Mouse (Mus musculus): ENCODE data around the gene Nr3c2. TPM values are rescaled to one million over a fixed set of nuclear protein-coding genes. Genes with fewer than 3 reads are reported as not detected.

Gene Nr3c2
- polyA plus RNA-seq, 1 experiment from 2014 or later: 5.6 TPM

- no peaks in the 10 kb centered on the region for H3K4me1 ChIP-seq (replicated peaks)
- no peaks in the 10 kb centered on the region for H3K27me3 ChIP-seq (replicated peaks)
- ATAC-seq: peak; percentile 96
- no peak overlapping the region for H3K9ac ChIP-seq
- no peak overlapping the region for H3K4me3 ChIP-seq (replicated peaks)
- 66% methylated on average over 3 of the region's 3 CpGs for WGBS
- H3K36me3 ChIP-seq: no peaks in the 10 kb centered on the region
- H3K4me2 ChIP-seq (replicated peaks): no peak overlapping the region
- H3K27ac ChIP-seq: peak overlapping the region; percentile 44; the same call in 1 of the 2 replicates
- no peaks in the 10 kb centered on the region for H3K9me3 ChIP-seq
Observed at GRCm38 (mm10) chr8:76912678-76913077, 13.4 kb downstream of the Nr3c2 start.

GRCm38 (mm10) chr8:76913207-76913606 lies 14.0 kb downstream of the Nr3c2 start:
- no peak overlapping the region for H3K4me2 ChIP-seq (replicated peaks)
- H3K4me1 ChIP-seq (replicated peaks): no peaks in the 10 kb centered on the region
- no peaks in the 10 kb centered on the region for H3K36me3 ChIP-seq
- H3K9ac ChIP-seq: no peak overlapping the region
- peak; percentile 81 for ATAC-seq
- H3K9me3 ChIP-seq: no peaks in the 10 kb centered on the region
- no peaks in the 10 kb centered on the region for H3K27me3 ChIP-seq (replicated peaks)
- WGBS: 62% methylated on average over 4 of the region's 4 CpGs
- no peak overlapping the region for H3K4me3 ChIP-seq (replicated peaks)
- 0 out of 2 replicates have a peak overlapping the region, but pooled peaks have one; percentile 6 for H3K27ac ChIP-seq

GRCm38 (mm10) chr8:76915260-76915659 lies 16.0 kb downstream of the Nr3c2 start:
- no peaks in the 10 kb centered on the region for H3K9me3 ChIP-seq

GRCm38 (mm10) chr8:76919546-76919945 lies 20.3 kb downstream of the Nr3c2 start:
- ATAC-seq: no peak
- H3K27me3 ChIP-seq (replicated peaks): no peaks in the 10 kb centered on the region
- H3K4me3 ChIP-seq (replicated peaks): no peak overlapping the region
- H3K9ac ChIP-seq: no peak overlapping the region
- no peaks in the 10 kb centered on the region for H3K9me3 ChIP-seq
- H3K4me1 ChIP-seq (replicated peaks): no peaks in the 10 kb centered on the region
- no peak overlapping the region for H3K27ac ChIP-seq
- H3K4me2 ChIP-seq (replicated peaks): no peak overlapping the region
- H3K36me3 ChIP-seq: no peaks in the 10 kb centered on the region
- WGBS: 92% methylated on average over 2 of the region's 2 CpGs

More at GRCm38 (mm10) chr8:76915260-76915659, 16.0 kb downstream of the Nr3c2 start:
- Histone ChIP-seq H3K4me3 (replicated peaks) (no peak overlapping the region), H3K9ac (no peak overlapping the region), H3K36me3 (no peaks in the 10 kb centered on the region), H3K4me2 (replicated peaks) (no peak overlapping the region), H3K27me3 (replicated peaks) (no peaks in the 10 kb centered on the region), H3K27ac (no peak overlapping the region), H3K4me1 (replicated peaks) (no peaks in the 10 kb centered on the region)
- ATAC-seq: no peak
- 90% methylated on average over 2 of the region's 2 CpGs for WGBS

GRCm38 (mm10) chr8:76924150-76924549 lies 24.9 kb downstream of the Nr3c2 start:
- Histone ChIP-seq H3K27ac (no peak overlapping the region), H3K9ac (no peak overlapping the region), H3K4me1 (replicated peaks) (no peaks in the 10 kb centered on the region), H3K36me3 (no peaks in the 10 kb centered on the region), H3K4me3 (replicated peaks) (no peak overlapping the region), H3K27me3 (replicated peaks) (no peaks in the 10 kb centered on the region), H3K4me2 (replicated peaks) (no peak overlapping the region), H3K9me3 (no peaks in the 10 kb centered on the region)
- ATAC-seq: no peak
- WGBS: 90% methylated on average over 4 of the region's 4 CpGs

GRCm38 (mm10) chr8:76928326-76928725 lies 29.1 kb downstream of the Nr3c2 start:
- Histone ChIP-seq H3K9me3 (no peaks in the 10 kb centered on the region), H3K9ac (no peak overlapping the region), H3K27ac (no peak overlapping the region), H3K27me3 (replicated peaks) (no peaks in the 10 kb centered on the region), H3K4me2 (replicated peaks) (no peak overlapping the region), H3K4me1 (replicated peaks) (no peaks in the 10 kb centered on the region), H3K4me3 (replicated peaks) (no peak overlapping the region), H3K36me3 (no peaks in the 10 kb centered on the region)
- WGBS: 80% methylated on average over 1 of the region's 1 CpGs
- no peak for ATAC-seq

GRCm38 (mm10) chr8:76928808-76929207 lies 29.6 kb downstream of the Nr3c2 start:
- Histone ChIP-seq H3K9ac (no peak overlapping the region), H3K27me3 (replicated peaks) (no peaks in the 10 kb centered on the region), H3K4me3 (replicated peaks) (no peak overlapping the region), H3K36me3 (no peaks in the 10 kb centered on the region), H3K4me1 (replicated peaks) (no peaks in the 10 kb centered on the region), H3K4me2 (replicated peaks) (no peak overlapping the region), H3K9me3 (no peaks in the 10 kb centered on the region), H3K27ac (no peak overlapping the region)
- 59% methylated on average over 5 of the region's 5 CpGs for WGBS
- ATAC-seq: peak; percentile 34; the same call in 1 of the 2 replicates

GRCm38 (mm10) chr8:76965046-76965445 lies 65.8 kb downstream of the Nr3c2 start:
- no peaks in the 10 kb centered on the region for H3K27me3 ChIP-seq (replicated peaks)
- H3K4me1 ChIP-seq (replicated peaks): no peaks in the 10 kb centered on the region
- no peak overlapping the region for H3K9ac ChIP-seq
- no peak overlapping the region for H3K4me2 ChIP-seq (replicated peaks)
- H3K27ac ChIP-seq: no peak overlapping the region
- 90% methylated on average over 3 of the region's 3 CpGs for WGBS
- no peak overlapping the region for H3K4me3 ChIP-seq (replicated peaks)
- H3K36me3 ChIP-seq: no peaks in the 10 kb centered on the region
- no peaks in the 10 kb centered on the region for H3K9me3 ChIP-seq
- ATAC-seq: no peak

- H3K27me3 ChIP-seq (replicated peaks): no peaks in the 10 kb centered on the region
- no peak overlapping the region for H3K27ac ChIP-seq
- no peak overlapping the region for H3K4me3 ChIP-seq (replicated peaks)
- no peaks in the 10 kb centered on the region for H3K4me1 ChIP-seq (replicated peaks)
- ATAC-seq: no peak
- no peaks in the 10 kb centered on the region for H3K36me3 ChIP-seq
- WGBS: 76% methylated on average over 4 of the region's 4 CpGs
- H3K9ac ChIP-seq: no peak overlapping the region
- H3K4me2 ChIP-seq (replicated peaks): no peak overlapping the region
- H3K9me3 ChIP-seq: no peaks in the 10 kb centered on the region
Observed at GRCm38 (mm10) chr8:76971187-76971586, 71.9 kb downstream of the Nr3c2 start.

- no peak overlapping the region for H3K4me2 ChIP-seq (replicated peaks)
- ATAC-seq: no peak
- WGBS: 86% methylated on average over 9 of the region's 9 CpGs
- H3K4me3 ChIP-seq (replicated peaks): no peak overlapping the region
- no peaks in the 10 kb centered on the region for H3K27me3 ChIP-seq (replicated peaks)
- no peak overlapping the region for H3K27ac ChIP-seq
- no peaks in the 10 kb centered on the region for H3K9me3 ChIP-seq
- H3K9ac ChIP-seq: no peak overlapping the region
- H3K36me3 ChIP-seq: no peaks in the 10 kb centered on the region
- no peaks in the 10 kb centered on the region for H3K4me1 ChIP-seq (replicated peaks)
Observed at GRCm38 (mm10) chr8:76971761-76972404, 72.6 kb downstream of the Nr3c2 start.

GRCm38 (mm10) chr8:76972947-76973552 lies 73.8 kb downstream of the Nr3c2 start:
- no peaks in the 10 kb centered on the region for H3K4me1 ChIP-seq (replicated peaks)
- H3K27ac ChIP-seq: no peak overlapping the region
- no peaks in the 10 kb centered on the region for H3K9me3 ChIP-seq
- WGBS: 52% methylated on average over 8 of the region's 8 CpGs
- no peaks in the 10 kb centered on the region for H3K27me3 ChIP-seq (replicated peaks)
- H3K36me3 ChIP-seq: no peaks in the 10 kb centered on the region
- 0 out of 2 replicates have a peak, but pooled peaks have one; percentile 34 for ATAC-seq
- H3K4me3 ChIP-seq (replicated peaks): no peak overlapping the region
- H3K9ac ChIP-seq: no peak overlapping the region
- no peak overlapping the region for H3K4me2 ChIP-seq (replicated peaks)

- WGBS: 90% methylated on average over 4 of the region's 4 CpGs
- no peaks in the 10 kb centered on the region for H3K36me3 ChIP-seq
- no peaks in the 10 kb centered on the region for H3K27me3 ChIP-seq (replicated peaks)
- no peak overlapping the region for H3K27ac ChIP-seq
- no peak overlapping the region for H3K4me2 ChIP-seq (replicated peaks)
- ATAC-seq: no peak
- no peak overlapping the region for H3K9ac ChIP-seq
- no peaks in the 10 kb centered on the region for H3K9me3 ChIP-seq
- no peaks in the 10 kb centered on the region for H3K4me1 ChIP-seq (replicated peaks)
- H3K4me3 ChIP-seq (replicated peaks): no peak overlapping the region
Observed at GRCm38 (mm10) chr8:76977907-76978306, 78.7 kb downstream of the Nr3c2 start.

GRCm38 (mm10) chr8:76984082-76984481 lies 84.8 kb downstream of the Nr3c2 start:
- no peak overlapping the region for H3K4me3 ChIP-seq (replicated peaks)
- H3K9me3 ChIP-seq: no peaks in the 10 kb centered on the region
- H3K9ac ChIP-seq: no peak overlapping the region
- no peak overlapping the region for H3K4me2 ChIP-seq (replicated peaks)
- ATAC-seq: no peak
- no peaks in the 10 kb centered on the region for H3K27me3 ChIP-seq (replicated peaks)
- no peaks in the 10 kb centered on the region for H3K4me1 ChIP-seq (replicated peaks)
- H3K36me3 ChIP-seq: no peaks in the 10 kb centered on the region
- H3K27ac ChIP-seq: no peak overlapping the region
